Mouse (Mus musculus): Measurements from ENCODE around the gene Tacr2.

Gene Tacr2

GRCm38 (mm10) chr10:62300006-62300827 lies 48.0 kb downstream of the Tacr2 start:
- DNase-seq (ENCODE audit: low spot score in 2 of 2) = peak in 1 of 2 experiments; percentile 39

- DNase-seq (ENCODE audit: low spot score in 2 of 2) = no peak
Measured at GRCm38 (mm10) chr10:62305090-62305489, 52.9 kb downstream of the Tacr2 start.

- DNase-seq (ENCODE audit: low spot score in 2 of 2) = no peak
Measured at GRCm38 (mm10) chr10:62306483-62306882, 54.2 kb downstream of the Tacr2 start.

GRCm38 (mm10) chr10:62308896-62309491 lies 56.8 kb downstream of the Tacr2 start:
- DNase-seq (ENCODE audit: low spot score in 2 of 2) = no peak

GRCm38 (mm10) chr10:62309593-62309992 lies 57.4 kb downstream of the Tacr2 start:
- no peak for DNase-seq (ENCODE audit: low spot score in 2 of 2)

- no peak for DNase-seq (ENCODE audit: low spot score in 2 of 2)
Measured at GRCm38 (mm10) chr10:62310259-62311039, 58.2 kb downstream of the Tacr2 start.

- DNase-seq (ENCODE audit: low spot score in 2 of 2) = peak; percentile 47 to 74
Measured at GRCm38 (mm10) chr10:62311464-62311863, 59.2 kb downstream of the Tacr2 start.

GRCm38 (mm10) chr10:62313140-62313539 lies 60.9 kb downstream of the Tacr2 start:
- no peak for DNase-seq (ENCODE audit: low spot score in 2 of 2)

GRCm38 (mm10) chr10:62313885-62314424 lies 61.7 kb downstream of the Tacr2 start:
- no peak for DNase-seq (ENCODE audit: low spot score in 2 of 2)
